Mouse (Mus musculus): ENCODE data around the gene Mdm4.

Gene Mdm4

GRCm38 (mm10) chr1:133030461-133030860 is at the start of gene Mdm4:
Mdm4 (minus strand) TSS chr1:133030561.
- DNase-seq (ENCODE audit: low spot score): no peak

- DNase-seq (ENCODE audit: low spot score): no peak
These were observed 49.8 kb upstream of the Mdm4 start for GRCm38 (mm10) chr1:133080079-133080561.

GRCm38 (mm10) chr1:133079509-133079908 is 49.1 kb upstream of the Mdm4 start:
- DNase-seq (ENCODE audit: low spot score): no peak

- no peak for DNase-seq (ENCODE audit: low spot score)
These were observed 48.0 kb upstream of the Mdm4 start for GRCm38 (mm10) chr1:133078338-133078727.

GRCm38 (mm10) chr1:133077606-133078337 is 47.4 kb upstream of the Mdm4 start:
- DNase-seq (ENCODE audit: low spot score): no peak

GRCm38 (mm10) chr1:133076681-133077514 is 46.5 kb upstream of the Mdm4 start:
- no peak for DNase-seq (ENCODE audit: low spot score)

GRCm38 (mm10) chr1:133075651-133076400 is 45.5 kb upstream of the Mdm4 start:
- DNase-seq (ENCODE audit: low spot score): no peak

GRCm38 (mm10) chr1:133074541-133074940 is 44.2 kb upstream of the Mdm4 start:
- DNase-seq (ENCODE audit: low spot score): no peak

- DNase-seq (ENCODE audit: low spot score): no peak
These were observed 43.0 kb upstream of the Mdm4 start for GRCm38 (mm10) chr1:133073327-133073856.

GRCm38 (mm10) chr1:133071666-133072381 is 41.5 kb upstream of the Mdm4 start:
- DNase-seq (ENCODE audit: low spot score): no peak

GRCm38 (mm10) chr1:133070157-133070556 is 39.8 kb upstream of the Mdm4 start:
- no peak for DNase-seq (ENCODE audit: low spot score)

- DNase-seq (ENCODE audit: low spot score): no peak
These were observed 39.1 kb upstream of the Mdm4 start for GRCm38 (mm10) chr1:133069275-133070120.

- DNase-seq (ENCODE audit: low spot score): no peak
These were observed 38.4 kb upstream of the Mdm4 start for GRCm38 (mm10) chr1:133068669-133069274.

- no peak for DNase-seq (ENCODE audit: low spot score)
These were observed 37.9 kb upstream of the Mdm4 start for GRCm38 (mm10) chr1:133068268-133068667.

GRCm38 (mm10) chr1:133063164-133063563 is 32.8 kb upstream of the Mdm4 start:
- DNase-seq (ENCODE audit: low spot score): no peak

- DNase-seq (ENCODE audit: low spot score): no peak
These were observed 30.3 kb upstream of the Mdm4 start for GRCm38 (mm10) chr1:133060681-133061080.

GRCm38 (mm10) chr1:133059592-133059991 is 29.2 kb upstream of the Mdm4 start:
- no peak for DNase-seq (ENCODE audit: low spot score)

GRCm38 (mm10) chr1:133057345-133058034 is 27.1 kb upstream of the Mdm4 start:
- no peak for DNase-seq (ENCODE audit: low spot score)

GRCm38 (mm10) chr1:133054326-133054725 is 24.0 kb upstream of the Mdm4 start:
- no peak for DNase-seq (ENCODE audit: low spot score)

All from ovary, postnatal 36 days (tissue).